Mouse (Mus musculus): ENCODE data around the gene Mettl3.
A peak's percentile ranks its signal among the peaks of the same experiment; 100 is the strongest.
"Not testable (repeated sequence)": the region's sequence is repeated elsewhere in the genome, so short reads cannot be mapped to it uniquely, and the experiment has no call there.

Mettl3 gene

GRCm38 (mm10) chr14:52304644-52305271 is at the start of gene Mettl3:
Mettl3 (minus strand) TSS chr14:52305128.
- peak; percentile 92 for DNase-seq

GRCm38 (mm10) chr14:52339512-52339852 is 34.6 kb upstream of the Mettl3 start:
- DNase-seq, result no peak

- DNase-seq, result peak; percentile 88
These were observed 34.0 kb upstream of the Mettl3 start for GRCm38 (mm10) chr14:52338751-52339511.

- no peak for DNase-seq
These were observed 27.2 kb upstream of the Mettl3 start for GRCm38 (mm10) chr14:52332171-52332570.

- DNase-seq, result no peak
These were observed 26.3 kb upstream of the Mettl3 start for GRCm38 (mm10) chr14:52331069-52331750.

GRCm38 (mm10) chr14:52327910-52328812 is 23.2 kb upstream of the Mettl3 start, which contains the start of gene Sall2:
Sall2 (minus strand) TSS chr14:52328762.
- no peak for DNase-seq

GRCm38 (mm10) chr14:52327375-52327901 is 22.5 kb upstream of the Mettl3 start:
- no peak for DNase-seq

- DNase-seq, result no peak
These were observed 21.0 kb upstream of the Mettl3 start for GRCm38 (mm10) chr14:52325890-52326289.

- no peak for DNase-seq
These were observed 14.4 kb upstream of the Mettl3 start for GRCm38 (mm10) chr14:52319361-52319760.

- DNase-seq, result peak; percentile 69
These were observed 11.7 kb upstream of the Mettl3 start for GRCm38 (mm10) chr14:52316441-52317225.

GRCm38 (mm10) chr14:52315792-52316440 is 11.0 kb upstream of the Mettl3 start:
- peak; percentile 78 for DNase-seq

GRCm38 (mm10) chr14:52315283-52315780 is 10.4 kb upstream of the Mettl3 start:
- DNase-seq, result no peak

- peak; percentile 51 for DNase-seq
These were observed 9.9 kb upstream of the Mettl3 start for GRCm38 (mm10) chr14:52314808-52315150.

- no peak for DNase-seq
These were observed 9.2 kb upstream of the Mettl3 start for GRCm38 (mm10) chr14:52313931-52314807.

GRCm38 (mm10) chr14:52310906-52311305 is 6.0 kb upstream of the Mettl3 start:
- no peak for DNase-seq

GRCm38 (mm10) chr14:52310343-52310742 is 5.4 kb upstream of the Mettl3 start:
- DNase-seq, result peak; percentile 54

GRCm38 (mm10) chr14:52306100-52306499 is 1.2 kb upstream of the Mettl3 start:
- DNase-seq, result no peak

GRCm38 (mm10) chr14:52303517-52303916 is 1.4 kb downstream of the Mettl3 start:
- DNase-seq, result not testable (repeated sequence)

- DNase-seq, result no peak
These were observed 9.2 kb downstream of the Mettl3 start for GRCm38 (mm10) chr14:52295558-52296264.
